Mouse (Mus musculus): ENCODE measurements around the gene Capzb. TPM values are rescaled to one million over a fixed set of nuclear protein-coding genes. Genes with fewer than 3 reads are reported as not detected.

Capzb gene
- total and polyA plus RNA-seq, 3 experiments = 103 to 354 TPM; not detected in 1

DNA sequence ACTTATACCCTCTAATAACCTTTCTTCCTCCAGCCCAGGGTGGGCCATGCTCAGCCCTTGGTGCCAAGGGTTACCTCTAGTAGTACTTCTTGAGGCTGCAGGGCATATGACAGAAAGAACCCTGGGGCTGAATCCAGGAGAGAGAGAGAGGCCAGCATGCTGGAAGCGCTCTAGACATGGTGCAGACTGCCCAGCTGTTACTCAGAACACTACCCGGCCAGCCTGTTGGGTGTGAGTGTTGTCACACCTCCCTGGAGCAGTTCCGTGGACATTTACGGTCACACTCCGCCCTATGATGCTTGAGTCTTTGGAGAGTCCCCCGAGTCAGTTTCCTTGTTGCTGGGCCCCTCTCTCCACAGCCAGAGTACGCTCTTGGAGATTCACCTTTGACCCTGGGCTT lies 55.3 kb downstream of the Capzb start:
- TF ChIP-seq MAZ (IDR thresholded peaks at IDR 0.05; ENCODE audit: low read depth, low read length) (no peak), GABPA (IDR thresholded peaks at IDR 0.05; ENCODE audit: low read depth, low read length) (no peak), MAX (IDR thresholded peaks at IDR 0.05; ENCODE audit: low read length) (no peak), CTCF (IDR thresholded peaks at IDR 0.05 in 2 of 3, conservative IDR thresholded peaks at IDR 0.05 in 1 of 3; ENCODE audit: control insufficient read depth in 1 of 3, insufficient read depth in 1 of 3, low read depth in 2 of 3, low read length in 3 of 3, poor library complexity in 1 of 3, severe bottlenecking in 1 of 3) (no peak), NRF1 (IDR thresholded peaks at IDR 0.05; ENCODE audit: insufficient read depth, low read depth, low read length, poor library complexity, severe bottlenecking) (no peak), ELF1 (IDR thresholded peaks at IDR 0.05; ENCODE audit: low read depth, low read length) (no peak), E2F4 (IDR thresholded peaks at IDR 0.05; ENCODE audit: borderline replicate concordance, low read depth, low read length) (no peak), KAT2A (conservative IDR thresholded peaks at IDR 0.05; ENCODE audit: low read depth, low read length) (no peak)
- Histone ChIP-seq H3K27ac (ENCODE audit: control insufficient read depth, low read depth, low read length) (no peak overlapping the region), H3K36me3 (ENCODE audit: control insufficient read depth in 1 of 2, insufficient read depth in 2 of 2, low read length in 2 of 2) (peaks cover 7 to 23% of the 10 kb centered on the region in 2 experiments; a peak in 3 of 4 replicates), H3K27me3 (ENCODE audit: control insufficient read depth in 1 of 2, insufficient read depth in 2 of 2, low read length in 2 of 2) (no peaks in the 10 kb centered on the region), H3K4me3 (ENCODE audit: control insufficient read depth in 1 of 2, insufficient read depth in 1 of 2, low read depth in 2 of 2, low read length in 2 of 2) (no peak overlapping the region), H3K9me3 (replicated peaks; ENCODE audit: insufficient read depth, low read length) (no peaks in the 10 kb centered on the region), H3K4me1 (ENCODE audit: control insufficient read depth in 1 of 2, insufficient read depth in 2 of 2, low read length in 2 of 2) (peaks cover 8 to 26% of the 10 kb centered on the region in 2 experiments), H3K9ac (ENCODE audit: control insufficient read depth, low read depth, low read length, poor library complexity, severe bottlenecking) (no peak overlapping the region), H3K79me2 (ENCODE audit: control insufficient read depth, insufficient read depth, low read length, poor library complexity) (peaks cover 5% of the 10 kb centered on the region; the same call in 1 of the 2 replicates)
- no peak for DNase-seq (ENCODE audit: low read depth, low spot score)

GRCm38 (mm10) chr4:139248736-139249135 lies 56.0 kb downstream of the Capzb start:
- Histone ChIP-seq H3K27ac (ENCODE audit: control insufficient read depth, low read depth, low read length) (no peak overlapping the region), H3K4me1 (ENCODE audit: control insufficient read depth in 1 of 2, insufficient read depth in 2 of 2, low read length in 2 of 2) (peaks cover 8 to 26% of the 10 kb centered on the region in 2 experiments), H3K4me3 (ENCODE audit: control insufficient read depth in 1 of 2, insufficient read depth in 1 of 2, low read depth in 2 of 2, low read length in 2 of 2) (no peak overlapping the region), H3K9ac (ENCODE audit: control insufficient read depth, low read depth, low read length, poor library complexity, severe bottlenecking) (no peak overlapping the region), H3K27me3 (ENCODE audit: control insufficient read depth in 1 of 2, insufficient read depth in 2 of 2, low read length in 2 of 2) (no peaks in the 10 kb centered on the region), H3K36me3 (ENCODE audit: control insufficient read depth in 1 of 2, insufficient read depth in 2 of 2, low read length in 2 of 2) (peaks cover 4 to 23% of the 10 kb centered on the region in 2 experiments; a peak in 3 of 4 replicates), H3K9me3 (replicated peaks; ENCODE audit: insufficient read depth, low read length) (no peaks in the 10 kb centered on the region), H3K79me2 (ENCODE audit: control insufficient read depth, insufficient read depth, low read length, poor library complexity) (peaks cover 10% of the 10 kb centered on the region; the same call in 1 of the 2 replicates)
- no peak for DNase-seq (ENCODE audit: low read depth, low spot score)
- no peak for TF ChIP-seq ZMIZ1 (IDR thresholded peaks at IDR 0.05; ENCODE audit: low read depth, low read length)
- TF ChIP-seq JUND (IDR thresholded peaks at IDR 0.05; ENCODE audit: low read depth, low read length) = no peak

DNA sequence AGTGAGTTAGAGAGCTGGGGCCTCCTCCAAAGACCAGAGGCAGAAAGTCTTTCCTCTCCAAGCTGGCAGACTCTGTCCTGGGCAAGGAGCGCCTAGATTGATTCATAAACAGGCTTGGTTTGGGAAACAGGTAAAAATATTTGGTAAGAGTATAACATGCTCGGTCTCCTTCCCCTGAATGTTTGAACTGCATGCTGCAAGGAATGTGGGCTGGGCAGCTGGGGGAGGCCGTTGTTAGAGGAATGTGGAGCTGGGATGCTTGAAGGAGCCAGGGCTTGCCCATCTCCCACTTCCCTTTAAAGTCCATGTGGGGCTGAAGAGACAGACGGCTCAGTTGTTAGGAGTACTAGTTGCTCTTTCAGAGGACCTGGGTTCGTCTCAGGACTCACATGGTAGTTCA lies 57.3 kb downstream of the Capzb start:
- H3K4me1 ChIP-seq (ENCODE audit: control insufficient read depth in 1 of 2, insufficient read depth in 2 of 2, low read length in 2 of 2) = peaks cover 8 to 26% of the 10 kb centered on the region in 2 experiments

More for the DNA sequence above, 57.3 kb downstream of the Capzb start:
- Histone ChIP-seq H3K4me3 (ENCODE audit: control insufficient read depth in 1 of 2, insufficient read depth in 1 of 2, low read depth in 2 of 2, low read length in 2 of 2) (no peak overlapping the region), H3K27ac (ENCODE audit: control insufficient read depth, low read depth, low read length) (peak overlapping the region; percentile 62), H3K9me3 (replicated peaks; ENCODE audit: insufficient read depth, low read length) (no peaks in the 10 kb centered on the region), H3K79me2 (ENCODE audit: control insufficient read depth, insufficient read depth, low read length, poor library complexity) (peaks cover 10% of the 10 kb centered on the region; the same call in 1 of the 2 replicates), H3K36me3 (ENCODE audit: control insufficient read depth in 1 of 2, insufficient read depth in 2 of 2, low read length in 2 of 2) (peaks cover 2 to 23% of the 10 kb centered on the region in 2 experiments; a peak in 3 of 4 replicates), H3K27me3 (ENCODE audit: control insufficient read depth in 1 of 2, insufficient read depth in 2 of 2, low read length in 2 of 2) (no peaks in the 10 kb centered on the region), H3K9ac (ENCODE audit: control insufficient read depth, low read depth, low read length, poor library complexity, severe bottlenecking) (no peak overlapping the region)
- TF ChIP-seq BHLHE40 (IDR thresholded peaks at IDR 0.05; ENCODE audit: borderline replicate concordance, low read depth, low read length) = no peak
- no peak for TF ChIP-seq TCF12 (IDR thresholded peaks at IDR 0.05; ENCODE audit: low read depth, low read length)
- no peak for TF ChIP-seq USF1 (IDR thresholded peaks at IDR 0.05; ENCODE audit: low read depth, low read length)
- no peak for TF ChIP-seq ELF1 (IDR thresholded peaks at IDR 0.05; ENCODE audit: low read depth, low read length)
- TF ChIP-seq UBTF (IDR thresholded peaks at IDR 0.05; ENCODE audit: borderline replicate concordance, insufficient read depth, low read depth, low read length) = no peak
- TF ChIP-seq GABPA (IDR thresholded peaks at IDR 0.05; ENCODE audit: low read depth, low read length) = no peak
- TF ChIP-seq MAZ (IDR thresholded peaks at IDR 0.05; ENCODE audit: low read depth, low read length) = no peak
- TF ChIP-seq TAL1 (IDR thresholded peaks at IDR 0.05; ENCODE audit: low read length) = no peak
- no peak for TF ChIP-seq POLR2AphosphoS5 (IDR thresholded peaks at IDR 0.05; ENCODE audit: borderline replicate concordance, low read depth, low read length)
- TF ChIP-seq ZKSCAN1 (IDR thresholded peaks at IDR 0.05; ENCODE audit: low read depth, low read length) = no peak
- TF ChIP-seq SMC3 (IDR thresholded peaks at IDR 0.05; ENCODE audit: low read depth, low read length) = no peak
- TF ChIP-seq CHD1 (IDR thresholded peaks at IDR 0.05; ENCODE audit: low read depth, low read length) = no peak
- no peak for TF ChIP-seq POLR2A (IDR thresholded peaks at IDR 0.05; ENCODE audit: control insufficient read depth in 1 of 2, insufficient read depth in 1 of 2, low read depth in 1 of 2, low read length in 2 of 2, poor library complexity in 1 of 2)
- no peak for TF ChIP-seq NELFE (IDR thresholded peaks at IDR 0.05; ENCODE audit: low read depth, low read length)
- TF ChIP-seq MAX (IDR thresholded peaks at IDR 0.05; ENCODE audit: low read length) = no peak
- no peak for TF ChIP-seq JUND (IDR thresholded peaks at IDR 0.05; ENCODE audit: low read depth, low read length)
- no peak for TF ChIP-seq ZMIZ1 (IDR thresholded peaks at IDR 0.05; ENCODE audit: low read depth, low read length)
- no peak for TF ChIP-seq USF2 (IDR thresholded peaks at IDR 0.05; ENCODE audit: borderline replicate concordance in 1 of 2, insufficient read depth in 1 of 2, low read depth in 1 of 2, low read length in 2 of 2)
- TF ChIP-seq MYB (IDR thresholded peaks at IDR 0.05; ENCODE audit: low read depth, low read length) = no peak
- TF ChIP-seq POLR2AphosphoS2 (IDR thresholded peaks at IDR 0.05; ENCODE audit: low read length) = no peak
- peak; percentile 11 for DNase-seq (ENCODE audit: low read depth, low spot score)
